Mouse (Mus musculus) stomach, postnatal 0 days (tissue): ENCODE results near the gene Lyg2.

Experiments used
- CTCF ChIP-seq: IDR thresholded peaks from 2 replicates; pipeline ENCODE4 v1.5.1; 2016; ENCODE audit warnings: antibody characterized with exemption, low read depth, mild to moderate bottlenecking, moderate library complexity
- EP300 ChIP-seq: optimal IDR thresholded peaks from 2 replicates; pipeline ENCODE3; 2016; ENCODE audit warnings: antibody characterized with exemption

GRCm38 (mm10) chr1:37948906-37949305 lies 32.6 kb upstream of the Lyg2 start:
- TF ChIP-seq CTCF (no peak), EP300 (no peak)
